Mouse (Mus musculus): Measurements from ENCODE around the gene Prkca.

The Prkca gene

DNA sequence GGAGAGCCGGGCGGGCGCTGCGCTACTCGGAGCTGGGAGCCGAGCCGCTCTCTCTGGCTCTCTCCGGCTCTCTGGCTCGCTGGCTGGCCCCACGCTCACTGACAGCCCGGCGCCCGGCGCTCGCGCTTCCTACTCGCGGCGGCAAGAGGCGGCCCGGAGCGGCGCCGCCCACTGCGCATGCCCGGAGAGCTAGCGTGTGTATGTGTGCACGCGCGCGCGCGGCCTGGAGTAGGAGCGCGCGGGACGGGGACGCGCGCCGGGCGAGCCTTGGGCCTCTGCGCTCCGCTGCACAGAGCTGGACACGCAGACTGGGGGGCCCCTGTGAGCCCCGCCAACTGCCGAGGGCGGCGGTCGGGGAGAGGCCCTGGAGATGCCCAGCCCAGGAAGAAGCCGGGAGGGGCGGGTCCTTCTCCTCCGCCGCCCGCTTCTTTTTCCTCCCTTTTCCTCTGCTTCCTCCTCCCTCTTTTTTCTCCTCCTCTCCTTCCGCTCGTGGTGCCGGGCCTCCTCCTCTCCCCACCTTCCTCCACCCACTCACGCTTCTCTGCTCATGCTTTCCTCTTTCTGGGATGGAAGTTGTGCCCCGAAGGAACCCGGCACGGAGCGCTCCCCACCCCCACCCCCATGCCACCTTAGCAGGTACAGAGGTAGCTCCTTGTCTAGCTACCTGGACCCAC lies at the start of gene Prkca:
Gene Prkca, minus strand, starts transcription at position 140 of the 674 bp plus-strand sequence.
- DNase-seq (ENCODE audit: low spot score in 2 of 2): peak; percentile 96 to 97

GRCm38 (mm10) chr11:108385666-108386024 lies 41.9 kb upstream of the Prkca start:
- DNase-seq (ENCODE audit: low spot score in 2 of 2): no peak

DNA sequence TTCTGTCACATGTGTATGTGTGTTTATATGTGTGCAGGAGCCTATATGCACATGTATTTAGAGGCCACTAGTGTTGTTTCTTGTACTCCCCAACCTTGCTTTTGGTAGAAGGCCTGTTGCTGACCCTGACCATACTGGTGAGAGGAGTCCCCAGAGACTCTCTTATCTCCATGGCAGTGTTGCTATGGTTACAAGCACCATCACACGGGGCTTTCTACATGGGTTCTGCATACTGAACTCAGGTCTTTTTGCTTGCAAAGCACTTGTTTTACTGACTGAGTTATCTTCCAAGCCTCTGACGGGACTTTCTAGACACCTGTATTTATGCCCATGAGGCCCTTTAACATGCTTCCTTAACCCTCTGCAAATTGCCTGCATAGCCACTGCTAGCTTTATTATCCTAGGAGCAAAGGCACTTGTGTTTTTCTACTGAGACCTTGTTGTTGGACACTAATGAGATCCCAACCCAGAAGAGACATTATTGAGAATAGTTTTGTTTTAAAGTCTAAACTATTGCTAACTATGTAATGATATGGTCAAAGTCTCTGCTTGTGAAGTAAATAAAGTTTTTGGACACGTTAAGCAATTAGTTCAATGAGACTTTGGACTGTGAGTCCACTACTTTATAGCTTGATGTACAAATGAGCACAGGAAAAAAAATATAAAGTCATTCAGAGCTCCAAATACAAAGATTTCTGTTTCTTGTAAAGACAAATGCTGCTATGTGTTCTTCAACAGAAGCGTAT lies 41.4 kb upstream of the Prkca start:
- no peak for DNase-seq (ENCODE audit: low spot score in 2 of 2)

- no peak for DNase-seq (ENCODE audit: low spot score in 2 of 2)
Measured at GRCm38 (mm10) chr11:108382664-108383063, 38.9 kb upstream of the Prkca start.

DNA sequence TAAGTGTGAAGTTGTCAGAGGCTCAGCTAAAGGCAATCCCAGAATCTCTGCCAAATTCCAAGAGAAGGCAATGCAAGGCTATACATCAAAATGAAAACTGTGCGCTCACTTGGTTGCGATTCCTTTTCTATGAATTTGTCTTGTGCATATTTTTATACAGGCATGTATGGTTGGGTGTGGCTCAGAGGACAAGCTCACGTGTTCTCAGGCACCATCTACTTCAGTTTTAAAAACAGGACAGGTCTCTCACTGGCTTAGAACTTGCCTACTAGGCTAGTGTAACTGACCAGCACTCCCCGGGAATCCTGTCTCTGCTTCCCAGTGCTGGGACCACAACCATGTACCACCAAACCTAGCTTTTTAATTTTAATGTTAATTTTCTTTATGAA lies 34.6 kb upstream of the Prkca start:
- no peak for DNase-seq (ENCODE audit: low spot score in 2 of 2)

GRCm38 (mm10) chr11:108377680-108378362 lies 34.1 kb upstream of the Prkca start:
- peak; percentile 90 for DNase-seq (ENCODE audit: low spot score in 2 of 2)

DNA sequence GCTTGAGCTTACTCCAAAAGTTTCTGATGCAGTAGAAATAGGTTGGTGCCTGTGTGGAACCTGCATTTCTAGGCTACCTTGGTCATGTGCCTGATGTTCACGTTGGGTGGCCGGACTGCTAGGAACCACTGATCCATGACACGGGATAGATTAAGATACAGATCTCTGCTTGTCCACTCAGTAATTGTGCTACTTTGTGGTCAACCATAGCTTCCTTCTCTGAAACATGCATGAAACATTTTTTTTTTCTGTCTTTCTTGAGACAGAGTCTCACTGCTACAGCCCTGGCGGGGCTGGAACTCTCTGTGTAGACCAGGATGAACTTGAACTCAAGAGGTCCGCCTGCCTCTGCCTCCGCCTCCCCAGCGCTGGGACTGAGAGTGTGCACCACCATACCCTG lies 33.1 kb upstream of the Prkca start:
- no peak for DNase-seq (ENCODE audit: low spot score in 2 of 2)

DNA sequence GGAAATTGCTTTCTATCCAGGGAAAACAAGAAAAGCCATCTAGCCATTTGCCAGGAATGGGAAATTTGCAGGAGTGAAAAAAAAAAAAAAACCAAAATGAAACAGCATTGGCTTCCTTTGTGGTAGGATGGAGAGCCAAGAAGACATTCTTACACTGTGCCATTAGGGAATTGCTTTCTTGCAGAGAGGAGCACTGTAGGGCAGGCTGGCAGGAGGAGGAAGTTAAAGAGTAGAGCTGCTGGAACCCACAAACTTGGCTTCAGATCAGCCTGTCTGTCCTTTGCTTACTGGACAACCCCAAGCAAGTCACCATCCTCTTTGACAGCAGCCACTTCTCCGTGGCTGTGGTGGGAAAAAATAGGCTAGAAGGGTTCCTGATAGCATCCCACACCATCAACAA lies 23.3 kb upstream of the Prkca start:
- DNase-seq (ENCODE audit: low spot score in 2 of 2): no peak

DNA sequence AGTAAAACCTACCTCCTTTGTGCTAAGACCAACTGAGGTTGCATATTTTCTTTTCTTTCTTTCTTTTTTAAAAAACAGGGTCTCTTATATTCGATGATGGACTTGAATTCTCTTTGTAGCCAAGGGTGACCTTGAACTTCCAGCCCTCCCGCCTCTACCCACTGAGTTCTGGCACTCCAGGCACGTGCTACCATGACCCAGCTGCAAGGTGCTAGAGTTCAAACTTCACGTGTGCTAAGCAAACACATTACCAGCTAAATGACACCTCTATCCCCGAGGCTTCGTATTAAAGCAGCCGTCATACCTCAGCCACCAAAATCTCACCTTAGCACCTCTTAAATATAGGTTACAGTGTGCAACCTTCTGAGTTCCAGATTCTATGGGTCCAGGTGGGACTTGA lies 21.9 kb upstream of the Prkca start:
- no peak for DNase-seq (ENCODE audit: low spot score in 2 of 2)

GRCm38 (mm10) chr11:108364945-108365589 lies 21.3 kb upstream of the Prkca start:
- DNase-seq (ENCODE audit: low spot score in 2 of 2): no peak

DNA sequence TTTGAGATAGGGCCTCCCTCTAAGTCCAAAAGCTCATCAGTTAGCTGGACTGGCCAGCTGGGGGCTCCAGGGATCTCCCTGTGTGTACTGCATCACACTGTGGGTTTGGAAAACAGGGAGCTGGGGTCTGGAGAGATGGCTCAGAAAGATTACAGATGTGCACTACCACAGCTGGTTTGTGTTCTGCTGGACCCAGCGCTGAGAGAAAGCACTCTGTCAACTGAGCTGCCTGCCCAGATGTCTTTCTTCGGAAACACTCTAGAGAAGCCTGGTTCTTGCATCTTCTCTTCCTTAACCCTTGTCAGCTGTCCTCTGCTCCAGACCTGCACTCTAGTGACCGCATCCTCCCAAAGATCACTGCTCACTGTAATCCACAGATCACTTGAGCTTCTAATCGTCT lies 20.3 kb upstream of the Prkca start:
- DNase-seq (ENCODE audit: low spot score in 2 of 2): no peak

DNA sequence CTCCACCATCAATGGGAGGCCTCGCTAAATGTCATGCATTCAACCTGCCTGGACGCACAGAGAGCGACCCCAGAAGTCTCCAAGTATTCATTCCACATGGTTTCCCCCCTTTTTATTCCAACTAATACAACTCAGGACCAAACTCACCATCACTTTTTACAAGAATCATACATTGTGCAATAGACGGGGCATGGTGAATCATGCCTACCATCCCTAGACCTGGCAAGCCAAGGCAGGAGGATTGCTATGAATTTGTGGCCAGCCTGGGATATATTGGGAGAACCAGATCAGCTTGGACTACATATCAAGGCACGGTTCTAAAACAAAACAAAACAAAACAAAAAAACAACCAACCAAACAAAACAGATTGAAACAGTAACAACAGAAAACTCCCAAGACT lies 19.2 kb upstream of the Prkca start:
- DNase-seq (ENCODE audit: low spot score in 2 of 2): no peak

GRCm38 (mm10) chr11:108360983-108361382 lies 17.3 kb upstream of the Prkca start:
- no peak for DNase-seq (ENCODE audit: low spot score in 2 of 2)

GRCm38 (mm10) chr11:108358911-108359310 lies 15.2 kb upstream of the Prkca start:
- DNase-seq (ENCODE audit: low spot score in 2 of 2): no peak

- DNase-seq (ENCODE audit: low spot score in 2 of 2): no peak
Measured at GRCm38 (mm10) chr11:108356020-108356419, 12.3 kb upstream of the Prkca start.

GRCm38 (mm10) chr11:108352842-108353388 lies 9.2 kb upstream of the Prkca start:
- DNase-seq (ENCODE audit: low spot score in 2 of 2): no peak

DNA sequence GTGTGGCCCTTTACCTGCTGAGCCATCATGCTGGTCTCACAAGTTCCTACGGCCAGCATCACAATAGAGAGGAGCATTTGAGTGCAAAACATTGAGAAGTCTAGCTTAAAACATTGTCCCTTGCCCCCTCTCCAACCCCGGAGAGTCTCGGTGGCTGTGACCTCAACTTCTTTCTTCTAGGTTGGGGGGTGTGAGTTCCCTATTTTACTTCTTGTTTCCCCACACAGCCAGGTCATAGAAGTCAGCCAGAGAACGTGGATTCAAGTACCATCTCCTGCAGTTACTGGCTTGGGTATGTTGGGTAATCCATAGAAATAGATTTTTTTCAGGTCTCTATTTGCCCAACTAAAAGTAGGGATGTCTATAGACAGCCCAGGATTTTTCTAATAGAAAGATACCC lies 7.1 kb upstream of the Prkca start:
- no peak for DNase-seq (ENCODE audit: low spot score in 2 of 2)

DNA sequence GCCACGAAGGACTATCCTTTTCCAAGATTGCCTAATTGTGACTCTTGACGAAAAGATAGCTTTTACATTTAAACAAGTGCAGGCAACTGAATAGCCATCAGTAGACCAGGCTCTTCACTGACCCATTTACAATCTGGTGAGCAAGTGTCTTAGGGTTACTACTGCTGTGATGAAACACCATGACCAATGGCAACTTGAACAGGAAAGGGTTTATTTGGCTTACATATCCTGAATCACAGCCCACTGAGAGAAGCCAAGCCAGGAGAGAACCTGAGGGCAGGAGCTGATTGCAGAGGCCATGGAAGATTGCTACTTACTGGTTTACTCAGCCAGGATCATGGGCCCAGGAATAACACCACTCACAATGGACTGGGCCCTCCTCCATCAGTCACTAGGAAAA lies 1.6 kb upstream of the Prkca start:
- no peak for DNase-seq (ENCODE audit: low spot score in 2 of 2)

DNA sequence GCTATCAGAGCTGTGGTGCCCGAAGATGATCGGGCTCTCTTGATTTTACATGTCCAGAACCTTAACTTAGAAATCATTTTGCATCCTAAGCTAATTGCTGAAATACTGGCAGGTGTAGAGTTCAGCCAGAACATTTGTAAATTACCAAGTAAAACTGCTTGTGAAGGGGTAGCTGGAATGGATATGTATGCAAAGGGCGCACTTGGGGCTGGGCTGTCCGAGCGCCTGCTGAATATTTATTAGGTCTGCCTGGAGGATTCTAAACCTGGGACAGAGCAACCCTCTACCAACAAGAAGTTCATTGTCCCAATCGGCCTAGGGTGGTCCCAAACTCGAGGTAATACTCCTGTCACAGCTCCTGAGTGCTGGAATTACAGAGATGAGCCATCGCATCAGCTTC lies 1.0 kb upstream of the Prkca start:
- DNase-seq (ENCODE audit: low spot score in 2 of 2): no peak

- DNase-seq (ENCODE audit: low spot score in 2 of 2): peak; percentile 57 to 65
Measured at GRCm38 (mm10) chr11:108342781-108343768, 653 bp downstream of the Prkca start, which contains the start of gene Apoh. TSS of gene Apoh (plus strand) at chr11:108343354.

- no peak for DNase-seq (ENCODE audit: low spot score in 2 of 2)
Measured at GRCm38 (mm10) chr11:108341783-108342182, 1.9 kb downstream of the Prkca start.
